Mouse (Mus musculus) myocyte (in vitro differentiated cells): ENCODE data around the gene Grm1.

Source experiments
- CEBPB ChIP-seq: IDR thresholded peaks from 2 replicates; pipeline ENCODE4 v1.6.1; 2011; ENCODE audit warnings: mild to moderate bottlenecking, moderate library complexity; ENCODE audit not compliant: poor library complexity, insufficient read depth, severe bottlenecking
- E2F4 ChIP-seq: IDR thresholded peaks from one replicate; pipeline ENCODE4 v1.6.1; 2011; ENCODE audit warnings: mild to moderate bottlenecking, control low read depth, moderate library complexity; ENCODE audit not compliant: insufficient read depth
- MAX ChIP-seq: IDR thresholded peaks from one replicate; pipeline ENCODE4 v1.6.1; 2011; ENCODE audit warnings: low read depth, mild to moderate bottlenecking, control low read depth
- MYOD1 ChIP-seq, 3 experiments: IDR thresholded peaks; one replicate each; pipeline ENCODE4 v1.6.1; 2011; ENCODE audit warnings: control low read depth in 2 of 3, low read depth in 2 of 3, mild to moderate bottlenecking in 2 of 3, moderate library complexity in 1 of 3; ENCODE audit not compliant: insufficient read length in 2 of 3, control insufficient read depth in 1 of 3
- MYOG ChIP-seq, 3 experiments: IDR thresholded peaks; one replicate each; pipeline ENCODE4 v1.6.1; 2011; ENCODE audit warnings: control low read depth in 2 of 3, low read depth in 2 of 3, mild to moderate bottlenecking in 2 of 3; ENCODE audit not compliant: insufficient read length in 2 of 3, control insufficient read depth in 1 of 3, insufficient read depth in 1 of 3
- POLR2A ChIP-seq: IDR thresholded peaks from one replicate; pipeline ENCODE4 v1.6.1; 2011; ENCODE audit warnings: low read depth, mild to moderate bottlenecking, control low read depth, moderate library complexity; ENCODE audit not compliant: insufficient read length
- POLR2AphosphoS2 ChIP-seq: IDR thresholded peaks from one replicate; pipeline ENCODE4 v1.6.1; 2011; ENCODE audit warnings: low read depth, control low read depth; ENCODE audit not compliant: insufficient read length
- TCF12 ChIP-seq: IDR thresholded peaks from one replicate; pipeline ENCODE4 v1.6.1; 2011; ENCODE audit warnings: mild to moderate bottlenecking, control low read depth; ENCODE audit not compliant: poor library complexity, insufficient read depth, severe bottlenecking
- USF1 ChIP-seq: IDR thresholded peaks from one replicate; pipeline ENCODE4 v1.6.1; 2011; ENCODE audit warnings: low read depth, mild to moderate bottlenecking, control low read depth, moderate library complexity

- TF ChIP-seq POLR2A (no peak), MAX (no peak), MYOG (IDR thresholded peaks at IDR 0.05; ENCODE audit: control insufficient read depth in 1 of 3, insufficient read depth in 1 of 3, insufficient read length in 2 of 3, low read depth in 2 of 3) (no peak), USF1 (no peak), E2F4 (no peak), POLR2AphosphoS2 (no peak), CEBPB (no peak), TCF12 (no peak), MYOD1 (IDR thresholded peaks at IDR 0.05; ENCODE audit: control insufficient read depth in 1 of 3, insufficient read length in 2 of 3, low read depth in 2 of 3) (no peak)
These were observed 68.5 kb downstream of the Grm1 start for GRCm38 (mm10) chr10:11013653-11014052.
